Mouse (Mus musculus) hindbrain, embryonic 14.5 days (tissue): ENCODE measurements around the gene Gpc6. TPM values are rescaled to one million over a fixed set of nuclear protein-coding genes. Genes with fewer than 3 reads are reported as not detected.

ENCODE experiments used
- ATAC-seq: fragments of 200-750 bp; cut with Nextera tagmentation; 2 replicates; pipeline ENCODE4 v1.8.0; 2017; ENCODE audit warnings: moderate number of reproducible peaks, mild to moderate bottlenecking, moderate TSS enrichment, moderate library complexity; ENCODE audit not compliant: low FRiP score
- DNase-seq: peaks from one replicate; pipeline ENCODE4 v3.0.0-alpha.2; 2015; ENCODE audit warnings: low spot score
- H3K27ac ChIP-seq: fragments of 300-500 bp; sonication (generic); 2 replicates; pipeline ENCODE4 v1.5.1; 2014; ENCODE audit warnings: mild to moderate bottlenecking, moderate library complexity
- H3K27me3 ChIP-seq: fragments of 300-500 bp; sonication (generic); 2 replicates; pipeline ENCODE4 v1.6.1; 2014; ENCODE audit warnings: mild to moderate bottlenecking, low read length, mixed read lengths; ENCODE audit not compliant: control insufficient read depth, insufficient read depth
- H3K36me3 ChIP-seq: fragments of 300-500 bp; sonication (generic); replicated peaks from 2 replicates; pipeline ENCODE4 v1.6.1; 2014; ENCODE audit not compliant: control insufficient read depth, insufficient read depth
- H3K4me1 ChIP-seq: fragments of 300-500 bp; sonication (generic); replicated peaks from 2 replicates; pipeline ENCODE4 v1.6.1; 2014; ENCODE audit warnings: antibody characterized with exemption, low read length, mixed read lengths; ENCODE audit not compliant: control insufficient read depth, insufficient read depth
- H3K4me2 ChIP-seq: fragments of 300-500 bp; sonication (generic); replicated peaks from 2 replicates; pipeline ENCODE4 v1.6.1; 2014; ENCODE audit warnings: mild to moderate bottlenecking, moderate library complexity
- H3K4me3 ChIP-seq: fragments of 300-500 bp; sonication (generic); replicated peaks from 2 replicates; pipeline ENCODE4 v1.5.1; 2014; ENCODE audit warnings: mild to moderate bottlenecking, low read length
- H3K9ac ChIP-seq: fragments of 300-500 bp; sonication (generic); 2 replicates; pipeline ENCODE4 v1.6.1; 2014
- H3K9me3 ChIP-seq: fragments of 300-500 bp; sonication (generic); 2 replicates; pipeline ENCODE4 v1.6.1; 2016; ENCODE audit warnings: low read length; ENCODE audit not compliant: control insufficient read depth
- WGBS: fragments of 180-500 bp; shearing (Covaris S2); extraction: QIAGEN DNeasy Blood & Tissue Kit; methylation state at CpG from one replicate; pipeline ENCODE4 v1.1.7; 2014; 5-methylcytosine and 5-hydroxymethylcytosine counted together
- polyA plus RNA-seq: library from polyadenylated mRNA; unstranded; fragments of >200 nt; fragmentation: Nextera tagmentation; extraction: Ambion mirVana; gene quantifications from 2 replicates; pipeline ENCODE4 v1.2.1, GENCODE M21; 2014

Gpc6 gene
- polyA plus RNA-seq, 1 experiment from 2014 or later, result 18.6 TPM

DNA sequence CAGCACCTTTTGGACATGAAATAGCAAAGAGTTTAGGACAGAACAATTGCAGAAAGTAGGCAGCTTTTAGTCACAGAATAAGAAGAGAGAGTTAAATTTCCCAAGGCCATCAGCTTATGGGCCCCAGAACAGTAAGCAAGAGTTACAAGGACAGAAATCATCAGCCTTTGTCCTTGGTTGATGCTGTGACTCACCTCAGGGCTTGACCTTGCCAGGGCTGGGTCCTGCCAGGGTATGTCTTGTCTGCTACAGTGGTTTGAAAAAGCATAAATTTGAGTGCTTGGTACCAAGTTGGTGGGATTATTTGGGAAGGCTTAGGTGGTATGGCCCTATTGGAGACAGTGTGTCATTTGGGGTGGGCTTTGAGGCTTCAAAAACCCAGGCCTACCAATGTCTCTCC is 899.4 kb downstream of the Gpc6 start:
- DNase-seq (no peak), ATAC-seq (no peak)
- H3K27ac ChIP-seq, result no peak overlapping the region
- no peaks in the 10 kb centered on the region for H3K9me3 ChIP-seq
- H3K4me3 ChIP-seq, result no peak overlapping the region
- no peaks in the 10 kb centered on the region for H3K36me3 ChIP-seq
- 0 out of 2 replicates have a peak, but pooled peaks cover 8% of the 10 kb centered on the region for H3K4me1 ChIP-seq
- H3K9ac ChIP-seq, result no peak overlapping the region
- H3K27me3 ChIP-seq, result no peaks in the 10 kb centered on the region
- no peak overlapping the region for H3K4me2 ChIP-seq

DNA sequence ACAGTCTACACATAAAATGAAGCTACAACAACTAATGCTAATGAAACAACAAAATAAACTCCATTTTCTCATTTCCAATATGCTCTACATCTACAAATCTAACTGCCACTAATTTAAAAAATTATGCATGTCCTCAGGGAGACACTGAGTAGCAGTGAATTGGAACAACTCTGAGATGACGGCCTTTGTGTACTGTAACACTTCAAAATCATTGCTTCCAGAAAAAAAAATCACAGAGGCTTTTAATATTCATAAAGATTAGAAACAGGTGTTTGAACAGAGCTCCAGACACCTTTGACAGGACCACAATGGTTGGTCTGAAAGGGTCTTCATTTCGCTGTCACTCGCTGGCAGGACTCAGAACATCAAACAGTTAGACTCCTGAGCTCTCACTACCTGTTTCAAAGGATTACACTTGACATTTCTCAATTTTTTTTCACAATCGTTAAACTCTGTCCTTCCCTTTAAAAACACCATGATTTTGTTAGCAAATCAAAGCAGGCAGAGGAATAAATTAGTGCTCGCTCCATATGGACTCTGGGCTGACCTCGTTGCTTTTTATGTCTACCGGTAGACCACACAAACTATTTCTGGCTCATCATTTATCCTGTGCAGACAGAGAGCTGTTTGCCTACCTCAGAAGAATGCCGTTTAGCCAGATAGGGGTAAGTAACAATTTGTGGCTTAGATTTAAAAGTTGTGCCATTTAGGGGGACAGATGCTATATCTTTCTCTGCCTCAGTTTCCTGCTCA is 901.4 kb downstream of the Gpc6 start:
- H3K36me3 ChIP-seq, result no peaks in the 10 kb centered on the region
- H3K9me3 ChIP-seq, result no peaks in the 10 kb centered on the region
- H3K27ac ChIP-seq, result no peak overlapping the region
- no peak overlapping the region for H3K4me3 ChIP-seq
- 75% methylated on average over 8 of the region's 8 CpGs for WGBS
- H3K27me3 ChIP-seq, result no peaks in the 10 kb centered on the region
- DNase-seq (no peak), ATAC-seq (no peak)
- no peak overlapping the region for H3K4me2 ChIP-seq
- 0 out of 2 replicates have a peak, but pooled peaks cover 13% of the 10 kb centered on the region for H3K4me1 ChIP-seq
- H3K9ac ChIP-seq, result no peak overlapping the region

DNA sequence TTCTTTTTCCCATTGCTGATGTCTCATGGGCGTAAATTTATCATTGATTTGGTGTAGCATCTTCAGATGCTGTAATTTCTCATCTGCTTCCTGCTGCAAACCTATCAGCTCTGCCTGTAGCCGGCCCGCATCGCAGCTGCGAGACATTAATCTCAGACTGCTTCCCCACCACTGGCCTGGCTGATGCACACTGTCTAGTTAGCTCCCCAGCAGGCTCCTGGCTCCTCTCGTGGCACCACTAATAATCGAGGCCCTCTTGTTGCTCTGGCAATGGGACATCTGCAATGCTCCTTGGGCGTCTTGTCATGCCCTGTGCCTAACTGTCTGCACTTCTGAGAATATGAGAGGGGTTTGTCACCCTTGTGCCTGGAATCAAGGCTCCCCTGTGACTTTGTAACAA is 906.2 kb downstream of the Gpc6 start:
- H3K4me2 ChIP-seq, result no peak overlapping the region
- 51% methylated on average over 8 of the region's 8 CpGs for WGBS
- H3K9ac ChIP-seq, result no peak overlapping the region
- no peak overlapping the region for H3K4me3 ChIP-seq
- no peaks in the 10 kb centered on the region for H3K36me3 ChIP-seq
- H3K4me1 ChIP-seq, result 0 out of 2 replicates have a peak, but pooled peaks cover 14% of the 10 kb centered on the region
- H3K9me3 ChIP-seq, result no peaks in the 10 kb centered on the region
- DNase-seq (no peak), ATAC-seq (peak; percentile 48; the same call in 1 of the 2 replicates)
- no peak overlapping the region; the same call in 1 of the 2 replicates for H3K27ac ChIP-seq
- H3K27me3 ChIP-seq, result no peaks in the 10 kb centered on the region

DNA sequence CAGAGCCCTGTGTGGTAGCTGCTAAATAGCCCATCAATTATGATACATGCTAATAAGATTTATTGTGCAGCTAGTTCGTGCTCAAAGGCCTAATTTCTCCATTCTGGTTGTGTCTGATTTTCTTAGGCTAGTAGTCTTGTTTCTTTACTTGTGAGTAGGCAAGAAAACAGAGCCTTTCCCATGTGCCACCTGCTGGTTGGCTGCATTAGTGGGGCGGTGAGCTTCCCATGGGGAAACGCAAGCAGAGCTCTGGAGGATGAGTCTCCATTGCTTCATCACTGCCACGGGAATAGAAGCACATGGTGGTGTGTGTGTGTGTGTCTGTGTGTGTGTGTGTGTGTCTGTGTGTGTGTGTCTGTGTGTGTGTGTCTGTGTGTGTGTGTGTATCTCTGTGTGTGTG is 906.6 kb downstream of the Gpc6 start:
- H3K27me3 ChIP-seq, result no peaks in the 10 kb centered on the region
- no peaks in the 10 kb centered on the region for H3K9me3 ChIP-seq
- WGBS, result 44% methylated on average over 4 of the region's 4 CpGs
- no peak overlapping the region for H3K4me3 ChIP-seq
- no peaks in the 10 kb centered on the region for H3K36me3 ChIP-seq
- H3K27ac ChIP-seq, result no peak overlapping the region; the same call in 1 of the 2 replicates
- no peak for DNase-seq
- H3K4me2 ChIP-seq, result no peak overlapping the region
- 0 out of 2 replicates have a peak, but pooled peaks cover 14% of the 10 kb centered on the region for H3K4me1 ChIP-seq
- no peak for ATAC-seq
- H3K9ac ChIP-seq, result no peak overlapping the region

DNA sequence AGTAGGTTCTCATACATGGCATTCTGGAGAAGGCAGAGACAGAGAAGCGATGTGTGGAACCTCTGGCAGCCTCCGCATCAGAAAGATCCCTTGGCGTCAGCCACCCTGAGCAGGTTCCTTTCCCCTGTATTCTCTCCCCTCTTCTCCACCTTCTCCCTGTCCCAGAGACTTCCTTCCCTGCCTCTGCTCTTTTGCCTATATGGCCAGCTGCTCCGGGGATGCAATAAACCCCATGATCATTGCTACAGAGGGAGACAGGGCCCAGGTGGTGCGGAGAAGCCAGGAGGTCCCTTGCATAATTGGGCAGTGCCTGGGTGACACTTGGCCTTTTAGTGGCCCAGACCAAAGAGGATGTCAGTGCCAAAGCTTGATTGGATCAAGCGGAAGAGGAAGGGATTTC is 910.4 kb downstream of the Gpc6 start:
- no peaks in the 10 kb centered on the region for H3K36me3 ChIP-seq
- ATAC-seq (no peak), DNase-seq (no peak)
- H3K4me3 ChIP-seq, result no peak overlapping the region
- H3K27ac ChIP-seq, result no peak overlapping the region
- 92% methylated on average over 6 of the region's 6 CpGs for WGBS
- no peaks in the 10 kb centered on the region for H3K9me3 ChIP-seq
- H3K4me2 ChIP-seq, result no peak overlapping the region
- no peaks in the 10 kb centered on the region for H3K27me3 ChIP-seq
- no peak overlapping the region for H3K9ac ChIP-seq
- 0 out of 2 replicates have a peak, but pooled peaks cover 6% of the 10 kb centered on the region for H3K4me1 ChIP-seq

DNA sequence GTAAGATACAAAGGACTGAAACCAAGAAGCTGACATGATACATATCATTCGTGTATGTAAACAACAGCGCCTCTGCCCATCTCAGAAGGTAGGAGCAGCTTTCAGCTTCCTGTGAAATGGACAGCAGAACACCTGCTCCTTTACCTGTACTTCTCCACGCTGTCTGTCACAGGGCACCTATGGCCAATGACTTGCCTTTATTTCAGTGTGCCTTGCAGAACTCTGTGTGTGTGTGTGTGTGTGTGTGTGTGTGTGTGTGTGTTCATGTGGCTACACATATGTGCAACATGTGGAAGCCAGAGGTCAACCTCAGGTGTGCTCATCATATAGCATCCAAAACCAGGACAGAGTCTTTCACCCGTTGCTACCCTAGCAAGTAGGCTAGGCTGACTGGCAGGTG is 911.9 kb downstream of the Gpc6 start:
- ATAC-seq (no peak), DNase-seq (no peak)
- Histone ChIP-seq H3K36me3 (no peaks in the 10 kb centered on the region), H3K27ac (no peak overlapping the region), H3K4me3 (no peak overlapping the region), H3K9ac (no peak overlapping the region), H3K9me3 (no peaks in the 10 kb centered on the region), H3K4me1 (no peaks in the 10 kb centered on the region), H3K27me3 (no peaks in the 10 kb centered on the region), H3K4me2 (no peak overlapping the region)
- 96% methylated on average over 4 of the region's 4 CpGs for WGBS

DNA sequence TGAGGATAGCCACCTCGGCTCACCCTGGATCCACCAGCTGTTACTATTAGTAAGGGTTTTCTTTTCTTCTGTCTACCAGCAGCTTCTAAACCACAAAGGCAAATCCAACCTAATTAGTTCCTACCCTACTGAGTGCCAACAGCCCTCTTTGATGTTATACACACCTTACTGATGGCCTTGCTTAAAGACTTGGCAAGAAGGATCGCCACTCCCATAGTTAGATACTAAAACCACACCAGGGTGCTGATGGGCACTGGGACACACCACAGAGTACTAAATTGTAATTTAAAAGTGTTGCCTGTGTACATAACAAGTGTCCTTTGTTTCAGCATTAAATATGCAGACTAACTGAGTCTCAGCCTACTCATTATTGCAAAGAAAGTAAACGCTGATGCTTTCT is 912.6 kb downstream of the Gpc6 start:
- Histone ChIP-seq H3K9me3 (no peaks in the 10 kb centered on the region), H3K4me2 (no peak overlapping the region), H3K27me3 (no peaks in the 10 kb centered on the region), H3K27ac (no peak overlapping the region), H3K9ac (no peak overlapping the region), H3K4me1 (no peaks in the 10 kb centered on the region), H3K4me3 (no peak overlapping the region), H3K36me3 (no peaks in the 10 kb centered on the region)
- WGBS, result 39% methylated on average over 3 of the region's 3 CpGs
- DNase-seq (no peak), ATAC-seq (no peak)

DNA sequence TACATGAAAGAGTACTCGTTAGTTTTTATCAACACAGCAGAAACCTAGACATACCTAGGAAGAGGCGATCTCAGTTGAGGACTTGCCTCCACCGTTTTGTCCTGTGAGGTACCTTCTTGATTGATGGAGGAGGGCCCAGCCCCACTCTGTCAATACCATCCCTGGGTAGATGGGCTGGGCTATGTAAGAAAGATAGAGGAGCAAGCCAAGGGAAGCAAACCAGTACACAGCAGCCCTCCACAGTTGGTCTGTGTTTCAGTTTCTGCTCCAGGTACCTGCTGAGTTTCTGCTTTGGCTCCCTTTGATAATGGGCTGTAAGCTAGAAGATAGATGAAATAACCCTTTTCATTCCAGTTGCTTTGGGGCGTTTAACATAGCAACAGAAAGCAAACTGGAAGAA is 916.1 kb downstream of the Gpc6 start:
- no peaks in the 10 kb centered on the region for H3K4me1 ChIP-seq
- no peak overlapping the region for H3K4me3 ChIP-seq
- H3K9me3 ChIP-seq, result no peaks in the 10 kb centered on the region
- H3K27ac ChIP-seq, result no peak overlapping the region
- DNase-seq, result no peak
- H3K9ac ChIP-seq, result no peak overlapping the region
- H3K27me3 ChIP-seq, result no peaks in the 10 kb centered on the region
- H3K4me2 ChIP-seq, result no peak overlapping the region
- no peaks in the 10 kb centered on the region for H3K36me3 ChIP-seq
- no peak for ATAC-seq
- WGBS, result 58% methylated on average over 4 of the region's 4 CpGs

DNA sequence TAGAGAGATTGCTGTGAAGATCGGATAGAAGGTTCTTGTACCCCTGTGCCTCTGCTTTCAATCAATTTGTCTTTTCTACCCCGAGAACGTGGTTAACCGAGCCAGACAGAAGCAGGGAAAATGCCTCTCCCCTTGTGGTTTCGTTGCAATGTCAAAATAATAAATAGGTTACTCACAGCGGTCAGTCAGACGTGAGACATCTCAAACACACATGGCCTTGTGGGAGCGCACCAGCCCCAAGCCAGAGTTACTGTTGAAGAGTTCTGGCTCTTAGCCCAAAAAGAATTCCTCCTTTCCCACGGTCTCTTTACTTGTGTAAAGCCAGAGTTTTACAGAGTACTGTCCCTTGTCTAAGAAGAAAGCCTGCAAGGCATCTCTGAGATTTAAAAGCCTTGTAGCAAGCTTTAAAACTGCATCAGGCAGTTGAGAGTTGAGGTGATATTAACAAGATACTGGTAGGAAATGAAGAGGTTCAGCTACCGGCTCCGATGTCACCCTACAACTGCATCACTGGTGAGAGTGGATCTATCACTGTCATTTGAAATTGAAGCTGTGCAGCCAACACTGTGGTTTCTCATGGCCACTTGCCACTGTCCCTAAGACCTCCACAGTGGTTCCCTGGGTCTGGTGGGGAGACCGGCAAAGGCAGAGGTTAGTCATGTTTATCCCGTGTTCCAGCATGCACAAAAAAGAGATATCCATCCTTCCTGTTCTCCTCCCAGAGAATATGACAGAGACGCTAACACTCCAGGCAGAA is 916.9 kb downstream of the Gpc6 start:
- 50% methylated on average over 14 of the region's 14 CpGs for WGBS
- Histone ChIP-seq H3K36me3 (no peaks in the 10 kb centered on the region), H3K9me3 (no peaks in the 10 kb centered on the region), H3K4me2 (0 out of 2 replicates have a peak overlapping the region, but pooled peaks have one; percentile 5), H3K27ac (no peak overlapping the region), H3K4me3 (no peak overlapping the region), H3K27me3 (no peaks in the 10 kb centered on the region), H3K9ac (no peak overlapping the region), H3K4me1 (no peaks in the 10 kb centered on the region)
- peak; percentile 57; the same call in 1 of the 2 replicates for ATAC-seq
- peak; percentile 34 for DNase-seq
